Mouse (Mus musculus) brain, embryonic 14.5 days (tissue): ENCODE measurements at regions not wholly inside any gene's neighbourhood (a gene's known extent, or its start where the extent isn't known, plus 50 kb on each side); places are given as distances from the start of the nearest gene placed in this dataset.

Source experiments
- CTCF ChIP-seq: fragments of 200-500 bp; IDR thresholded peaks from 2 replicates; pipeline ENCODE4 v1.5.1; 2012; ENCODE audit warnings: inconsistent platforms, mild to moderate bottlenecking, moderate library complexity, borderline replicate concordance; ENCODE audit not compliant: insufficient read depth, insufficient read length; ENCODE audit errors: extremely low read depth
- POLR2A ChIP-seq: fragments of 200-500 bp; IDR thresholded peaks from 2 replicates; pipeline ENCODE4 v1.6.1; 2012; ENCODE audit warnings: mild to moderate bottlenecking, inconsistent platforms, borderline replicate concordance; ENCODE audit not compliant: poor library complexity, insufficient read depth, insufficient read length, severe bottlenecking; ENCODE audit errors: extremely low read depth

DNA sequence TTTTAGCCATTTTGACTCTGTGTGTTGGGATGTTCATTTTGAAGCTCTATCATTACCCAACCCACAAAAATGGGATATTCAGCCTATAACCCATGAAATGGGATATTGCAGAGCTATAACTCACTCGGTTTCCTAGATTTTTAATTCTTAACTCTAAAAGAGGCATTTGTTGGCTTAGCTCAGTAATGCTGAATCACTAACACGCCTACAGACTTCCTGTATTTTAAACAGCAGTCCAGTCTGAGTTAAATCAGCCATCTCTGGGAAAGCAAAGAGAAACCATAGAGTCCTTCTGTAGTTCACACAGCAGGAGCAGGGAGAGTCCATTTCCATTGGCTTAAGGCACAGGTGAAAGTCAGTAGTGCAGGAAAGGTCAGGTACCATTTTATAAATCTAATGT lies 471.3 kb upstream of the Adgrl2 start:
- TF ChIP-seq CTCF (no peak), POLR2A (no peak)
